9 mouse cellular contexts compared by ENCODE assay signal in the genomic region with DNA sequence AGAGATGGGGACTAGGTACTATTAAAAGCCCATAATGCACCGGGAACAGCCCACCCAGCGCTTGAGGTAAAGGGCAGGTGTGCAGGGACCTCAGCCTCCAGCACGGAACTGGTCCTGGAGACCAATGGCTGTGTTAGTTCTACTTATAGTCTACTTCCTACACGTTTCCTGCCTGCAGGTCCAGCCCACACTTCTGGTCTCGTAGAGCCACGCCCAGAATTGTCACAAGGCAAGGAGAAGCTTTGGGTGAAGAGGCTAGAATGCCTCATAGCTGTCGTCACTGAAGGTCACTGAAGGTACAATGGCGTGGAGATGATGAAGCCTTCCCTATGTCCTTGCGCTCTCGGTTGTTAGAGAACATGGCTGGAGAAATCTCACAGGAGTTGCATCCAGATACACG. TPM values are rescaled to one million over a fixed set of nuclear protein-coding genes. Genes with fewer than 3 reads are reported as not detected.
A peak's percentile ranks its signal among the peaks of the same experiment; 100 is the strongest.
DNase-seq lines count a peak whose midpoint lies in the region; ATAC-seq lines count a peak whose summit lies in the region.
"Had no signal": no experiment of that assay in that cellular context is flagged by ENCODE, and none has a peak within 500 bp of the region (broad histone marks: within the 10 kb centered on the region; RNA-seq: fewer than 3 reads in every experiment).

No protein-coding gene starts in this region.

- no peak overlapping the region for H3K4me2 ChIP-seq in heart, embryonic 16.5 days (ENCODE audit: low read depth, low read length)

- peaks cover 15% of the 10 kb centered on the region for H3K4me1 ChIP-seq in heart, embryonic 16.5 days (ENCODE audit: control insufficient read depth, insufficient read depth, low read length)

- H3K9ac ChIP-seq in heart, embryonic 16.5 days (ENCODE audit: low read length), result no peak overlapping the region

- no peaks in the 10 kb centered on the region for H3K36me3 ChIP-seq in heart, embryonic 16.5 days (ENCODE audit: control insufficient read depth, insufficient read depth)

- ATAC-seq in heart, embryonic 16.5 days (replicated peaks; ENCODE audit: extremely low read depth, insufficient read depth, low FRiP score), result 0 out of 2 replicates have a peak, but pooled peaks have one; percentile 14
- peak; percentile 88 for ATAC-seq in megakaryocyte, adult 5-6 weeks (ENCODE audit: poor library complexity, severe bottlenecking)

- WGBS in heart, embryonic 16.5 days, result 64% methylated on average over 11 of the region's 11 CpGs

- no peak overlapping the region for H3K4me3 ChIP-seq in heart, embryonic 16.5 days (ENCODE audit: low read length)

- H3K27me3 ChIP-seq in heart, embryonic 16.5 days (ENCODE audit: control insufficient read depth, insufficient read depth, low read length), result no peaks in the 10 kb centered on the region

- DNase-seq in thymus, postnatal 25 days, result peak; percentile 28
- DNase-seq in thymus, postnatal 10 days (ENCODE audit: low spot score in 2 of 2), result no peak
- no peak for DNase-seq in cerebellum, postnatal 36 days
- DNase-seq in cerebellum, adult 11-12 months, result no peak
- DNase-seq in frontal cortex, postnatal 36 days (ENCODE audit: low spot score in 2 of 2), result no peak
- DNase-seq in urinary bladder, postnatal 4 days (ENCODE audit: low spot score in 2 of 2), result no peak
- DNase-seq: adrenal gland, postnatal 14 days had no signal

- H3K9me3 ChIP-seq in heart, embryonic 16.5 days (replicated peaks; ENCODE audit: control insufficient read depth, low read length), result 0 out of 2 replicates have a peak, but pooled peaks cover 2% of the 10 kb centered on the region

- no peak overlapping the region for H3K27ac ChIP-seq in heart, embryonic 16.5 days (ENCODE audit: low read length)

RNA-seq across cellular contexts. Expression of gene H3f3a, which starts 16.0 kb away (rescaled TPM):
- polyA plus RNA-seq in heart, embryonic 16.5 days (2015; fragmentation: Nextera tagmentation; extraction: Ambion mirVana), result 1,475 and 1,571 TPM in 2 replicates
- total RNA-seq in megakaryocyte, adult 5-6 weeks (2015), result 3,482 and 3,921 TPM in 2 replicates
- 2,689 and 3,338 TPM in 2 replicates for total RNA-seq in megakaryocyte, adult 5-6 weeks (2017)

RNA-seq across cellular contexts. Expression of gene Sde2, which starts 21.2 kb away (rescaled TPM):
- 22.2 and 28.6 TPM in 2 replicates for polyA plus RNA-seq in heart, embryonic 16.5 days (2015; fragmentation: Nextera tagmentation; extraction: Ambion mirVana)
- 18.1 and 21.1 TPM in 2 replicates for total RNA-seq in megakaryocyte, adult 5-6 weeks (2015)
- total RNA-seq in megakaryocyte, adult 5-6 weeks (2017), result 24.8 and 34.9 TPM in 2 replicates
